Mouse (Mus musculus) midbrain, embryonic 11.5 days (tissue): ENCODE measurements at regions not wholly inside any gene's neighbourhood (a gene's known extent, or its start where the extent isn't known, plus 50 kb on each side); places are given as distances from the start of the nearest gene placed in this dataset.

ENCODE experiments used
- ATAC-seq: fragments of 200-750 bp; cut with Nextera tagmentation; 2 replicates; pipeline ENCODE4 v1.8.0; 2017; ENCODE audit warnings: moderate TSS enrichment, moderate library complexity; ENCODE audit not compliant: low FRiP score
- DNase-seq: peaks from one replicate; pipeline ENCODE4 v3.0.0; 2015; ENCODE audit warnings: low spot score; ENCODE audit errors: missing footprints
- H3K27ac ChIP-seq: fragments of 300-500 bp; sonication (generic); 2 replicates; pipeline ENCODE4 v1.5.1; 2014; ENCODE audit warnings: low read depth, low read length
- H3K27me3 ChIP-seq: fragments of 300-500 bp; sonication (generic); 2 replicates; pipeline ENCODE4 v1.6.1; 2014; ENCODE audit warnings: mild to moderate bottlenecking, low read length, moderate library complexity, mixed read lengths; ENCODE audit not compliant: control insufficient read depth, insufficient read depth
- H3K36me3 ChIP-seq: fragments of 300-500 bp; sonication (generic); 2 replicates; pipeline ENCODE4 v1.6.1; 2014; ENCODE audit warnings: mild to moderate bottlenecking, low read length, moderate library complexity, mixed read lengths; ENCODE audit not compliant: control insufficient read depth, insufficient read depth
- H3K4me1 ChIP-seq: fragments of 300-500 bp; sonication (generic); 2 replicates; pipeline ENCODE4 v1.6.1; 2014; ENCODE audit warnings: low read length; ENCODE audit not compliant: control insufficient read depth, insufficient read depth
- H3K4me2 ChIP-seq: fragments of 300-500 bp; sonication (generic); 2 replicates; pipeline ENCODE4 v1.6.1; 2014; ENCODE audit warnings: mild to moderate bottlenecking, moderate library complexity
- H3K4me3 ChIP-seq: fragments of 300-500 bp; sonication (generic); 2 replicates; pipeline ENCODE4 v1.5.1; 2014; ENCODE audit warnings: low read depth, low read length
- H3K9ac ChIP-seq: fragments of 300-500 bp; sonication (generic); 2 replicates; pipeline ENCODE4 v1.6.1; 2014; ENCODE audit warnings: low read length
- H3K9me3 ChIP-seq: fragments of 300-500 bp; sonication (generic); 2 replicates; pipeline ENCODE4 v1.6.1; 2016; ENCODE audit warnings: low read length; ENCODE audit not compliant: control insufficient read depth
- WGBS: fragments of 180-500 bp; shearing (Covaris S2); extraction: QIAGEN DNeasy Blood & Tissue Kit; methylation state at CpG from one replicate; pipeline ENCODE4 v1.1.7; 2014; 5-methylcytosine and 5-hydroxymethylcytosine counted together

GRCm38 (mm10) chr2:133497541-133498185, 54.3 kb upstream of the Bmp2 start:
- H3K27me3 ChIP-seq: no peaks in the 10 kb centered on the region
- H3K9ac ChIP-seq: no peak overlapping the region
- H3K4me2 ChIP-seq: no peak overlapping the region
- ATAC-seq (no peak), DNase-seq (no peak)
- H3K36me3 ChIP-seq: no peaks in the 10 kb centered on the region
- H3K4me1 ChIP-seq: no peaks in the 10 kb centered on the region
- no peaks in the 10 kb centered on the region for H3K9me3 ChIP-seq
- H3K27ac ChIP-seq: no peak overlapping the region
- no peak overlapping the region for H3K4me3 ChIP-seq
- WGBS: 89% methylated on average over 8 of the region's 8 CpGs

DNA sequence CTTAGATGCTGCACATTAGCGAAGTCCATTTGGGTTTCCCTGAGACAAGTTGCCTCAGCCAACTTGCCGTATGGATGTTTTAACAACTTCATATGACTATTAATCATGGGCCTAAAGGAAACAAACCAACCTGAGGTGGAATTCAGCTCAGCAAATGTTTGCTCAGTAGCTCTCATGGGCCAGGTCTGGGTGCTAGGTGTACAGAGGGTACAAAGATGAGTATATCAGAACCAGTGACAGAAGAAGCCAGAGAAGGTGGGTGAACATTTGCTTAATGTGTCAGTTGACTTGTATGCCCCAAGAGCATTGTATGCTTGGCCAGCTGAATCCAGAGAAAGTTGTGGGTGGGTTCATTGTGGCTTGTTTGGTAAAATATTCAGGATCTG, 53.8 kb upstream of the Bmp2 start:
- H3K4me3 ChIP-seq: no peak overlapping the region
- H3K4me1 ChIP-seq: no peaks in the 10 kb centered on the region
- WGBS: 93% methylated on average over 2 of the region's 2 CpGs
- H3K9ac ChIP-seq: no peak overlapping the region
- ATAC-seq (no peak), DNase-seq (no peak)
- no peaks in the 10 kb centered on the region for H3K36me3 ChIP-seq
- no peaks in the 10 kb centered on the region for H3K9me3 ChIP-seq
- no peak overlapping the region for H3K4me2 ChIP-seq
- no peak overlapping the region for H3K27ac ChIP-seq
- H3K27me3 ChIP-seq: no peaks in the 10 kb centered on the region

DNA sequence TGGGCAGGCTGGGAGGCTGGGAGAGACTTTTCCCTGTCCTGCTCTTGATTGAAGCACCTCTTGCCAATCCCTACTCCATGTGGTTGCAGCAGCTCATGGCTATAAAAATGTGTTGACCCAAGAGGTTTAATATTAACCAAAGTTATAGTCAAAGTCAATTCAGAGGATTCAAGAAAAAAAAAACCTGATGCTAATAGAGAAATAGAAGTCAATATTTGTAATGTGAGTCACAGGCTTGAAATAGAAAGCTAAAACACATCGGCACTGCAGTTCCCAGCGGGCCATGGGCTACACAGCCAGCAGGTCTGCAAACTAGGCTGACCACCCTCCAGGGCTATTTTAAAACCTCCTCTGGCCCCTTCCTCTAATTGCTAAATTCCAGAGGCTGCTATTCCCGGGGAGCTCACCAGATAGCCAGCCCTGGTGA, 53.2 kb upstream of the Bmp2 start:
- Histone ChIP-seq H3K27me3 (no peaks in the 10 kb centered on the region), H3K9me3 (no peaks in the 10 kb centered on the region), H3K9ac (no peak overlapping the region), H3K4me1 (no peaks in the 10 kb centered on the region), H3K36me3 (no peaks in the 10 kb centered on the region), H3K27ac (no peak overlapping the region), H3K4me2 (no peak overlapping the region), H3K4me3 (no peak overlapping the region)
- DNase-seq (no peak), ATAC-seq (no peak)
- 80% methylated on average over 3 of the region's 3 CpGs for WGBS

- Histone ChIP-seq H3K4me1 (no peaks in the 10 kb centered on the region), H3K9ac (no peak overlapping the region), H3K27me3 (no peaks in the 10 kb centered on the region), H3K4me2 (no peak overlapping the region), H3K27ac (no peak overlapping the region), H3K36me3 (no peaks in the 10 kb centered on the region), H3K4me3 (no peak overlapping the region), H3K9me3 (no peaks in the 10 kb centered on the region)
- ATAC-seq (no peak), DNase-seq (no peak)
- WGBS: 84% methylated on average over 3 of the region's 3 CpGs
Measured at GRCm38 (mm10) chr2:133499904-133500303, 52.1 kb upstream of the Bmp2 start.
